ENCODE assay signal across 23 mouse cellular contexts in the genomic region with DNA sequence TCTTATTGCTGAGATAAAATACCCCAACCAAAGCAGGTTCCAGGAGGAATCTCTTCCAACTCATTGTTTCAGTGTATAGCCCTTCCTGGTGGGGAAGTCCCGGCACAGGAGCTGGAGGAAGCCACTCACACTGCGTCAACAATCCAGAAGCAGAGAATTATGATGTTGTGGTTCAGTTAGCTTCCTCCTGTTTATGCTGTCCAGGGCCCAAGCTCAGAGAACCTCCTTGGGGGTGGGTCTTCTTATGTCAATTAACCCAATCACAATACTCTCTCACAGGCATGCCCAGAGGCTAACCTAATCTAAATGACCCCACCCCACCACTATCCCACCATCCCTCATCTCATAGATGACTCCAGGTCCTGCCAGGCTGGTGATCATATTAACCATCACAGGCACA.
DNase-seq lines count a peak whose midpoint lies in the region; ATAC-seq and TF ChIP-seq lines count a peak whose summit lies in the region.
"Had no signal": no experiment of that assay in that cellular context is flagged by ENCODE, and none has a peak within 500 bp of the region (broad histone marks: within the 10 kb centered on the region; RNA-seq: fewer than 3 reads in every experiment).

No protein-coding gene starts in this region.

- TF ChIP-seq CTCF in midbrain, postnatal 0 days (IDR thresholded peaks at IDR 0.05): no peak
- TF ChIP-seq CTCF in kidney, adult 2 months (conservative IDR thresholded peaks at IDR 0.05; ENCODE audit: insufficient read depth, insufficient read length, low read depth, low read length): no peak

- no peak overlapping the region for H3K27ac ChIP-seq in heart, embryonic 16.5 days (ENCODE audit: low read length)
- H3K27ac ChIP-seq in midbrain, embryonic 12.5 days (replicated peaks): peak overlapping the region; percentile 15; the same call in 1 of the 2 replicates
- no peak overlapping the region for H3K27ac ChIP-seq in midbrain, postnatal 0 days (ENCODE audit: low read depth, low read length)
- H3K27ac ChIP-seq in midbrain, embryonic 15.5 days: peak overlapping the region; percentile 79; the same call in 1 of the 2 replicates
- no peak overlapping the region for H3K27ac ChIP-seq in kidney, adult 2 months (ENCODE audit: insufficient read depth, low read depth, low read length)
- H3K27ac ChIP-seq: heart, embryonic 15.5 days; limb, embryonic 12.5 days; liver, embryonic 14.5 days had no signal

- no peak for DNase-seq in heart, postnatal 4 days
- DNase-seq in midbrain, postnatal 0 days (ENCODE audit: low spot score): no peak
- DNase-seq in kidney, adult 2 months: no peak
- no peak for DNase-seq in c-Kit-positive CD71-positive TER-119-positive erythroid progenitor cells, embryonic 14.5 days (ENCODE audit: low spot score)
- DNase-seq: adrenal gland, postnatal 14 days; cerebellum, adult 2 months; cerebellum, postnatal 25 days; heart, postnatal 36 days; kidney, adult 9 months; kidney, postnatal 10 days; layer of hippocampus, postnatal 36 days; lung, adult 2 months; lung, postnatal 10 days had no signal

- no peak overlapping the region for H3K4me2 ChIP-seq in heart, embryonic 16.5 days (ENCODE audit: low read depth, low read length)
- no peak overlapping the region for H3K4me2 ChIP-seq in midbrain, embryonic 12.5 days (replicated peaks)
- no peak overlapping the region for H3K4me2 ChIP-seq in midbrain, postnatal 0 days (ENCODE audit: low read depth, low read length, poor library complexity, severe bottlenecking)
- no peak overlapping the region for H3K4me2 ChIP-seq in midbrain, embryonic 15.5 days
- H3K4me2 ChIP-seq: heart, embryonic 15.5 days; limb, embryonic 12.5 days had no signal

- 0 out of 2 replicates have a peak, but pooled peaks have one; percentile 28 for ATAC-seq in heart, embryonic 16.5 days (replicated peaks; ENCODE audit: extremely low read depth, insufficient read depth, low FRiP score)
- no peak for ATAC-seq in midbrain, embryonic 12.5 days (ENCODE audit: low FRiP score, low read depth)
- no peak for ATAC-seq in midbrain, postnatal 0 days (ENCODE audit: low FRiP score)
- peak; percentile 23; the same call in 1 of the 2 replicates for ATAC-seq in granulocyte monocyte progenitor cell, adult 5-6 weeks (replicated peaks; ENCODE audit: poor library complexity, severe bottlenecking)
- no peak for ATAC-seq in midbrain, embryonic 15.5 days (replicated peaks)
- ATAC-seq: CD4-positive, CD25-positive, alpha-beta regulatory T cell, adult 4 months; forebrain, embryonic 16.5 days; intestine, embryonic 16.5 days had no signal

- no peaks in the 10 kb centered on the region for H3K36me3 ChIP-seq in heart, embryonic 16.5 days (ENCODE audit: control insufficient read depth, insufficient read depth)
- 0 out of 2 replicates have a peak, but pooled peaks cover 9% of the 10 kb centered on the region for H3K36me3 ChIP-seq in midbrain, embryonic 12.5 days
- H3K36me3 ChIP-seq in midbrain, postnatal 0 days (ENCODE audit: insufficient read depth, low read length): no peaks in the 10 kb centered on the region; the same call in 1 of the 2 replicates
- no peaks in the 10 kb centered on the region for H3K36me3 ChIP-seq in midbrain, embryonic 15.5 days (replicated peaks)
- no peaks in the 10 kb centered on the region for H3K36me3 ChIP-seq in kidney, adult 2 months (ENCODE audit: control insufficient read depth, insufficient read depth, low read length)
- H3K36me3 ChIP-seq: heart, embryonic 15.5 days; limb, embryonic 12.5 days had no signal

- H3K4me1 ChIP-seq in heart, embryonic 16.5 days (ENCODE audit: control insufficient read depth, insufficient read depth, low read length): peaks cover 2% of the 10 kb centered on the region; the same call in 1 of the 2 replicates
- H3K4me1 ChIP-seq in midbrain, embryonic 12.5 days: peaks cover 14% of the 10 kb centered on the region
- 0 out of 2 replicates have a peak, but pooled peaks cover 3% of the 10 kb centered on the region for H3K4me1 ChIP-seq in midbrain, postnatal 0 days (ENCODE audit: insufficient read depth, low read length)
- peaks cover 11% of the 10 kb centered on the region; the same call in 1 of the 2 replicates for H3K4me1 ChIP-seq in midbrain, embryonic 15.5 days
- no peaks in the 10 kb centered on the region for H3K4me1 ChIP-seq in kidney, adult 2 months (ENCODE audit: control insufficient read depth, insufficient read depth, low read length)

- WGBS in heart, embryonic 16.5 days: 68% methylated on average over 2 of the region's 2 CpGs
- WGBS in midbrain, embryonic 12.5 days: 73% methylated on average over 2 of the region's 2 CpGs
- 66% methylated on average over 2 of the region's 2 CpGs for WGBS in midbrain, postnatal 0 days
- WGBS in midbrain, embryonic 15.5 days: 77% methylated on average over 2 of the region's 2 CpGs
- WGBS in kidney, adult 2 months: 49% methylated on average over 2 of the region's 2 CpGs

- H3K4me3 ChIP-seq in heart, embryonic 16.5 days (ENCODE audit: low read length): no peak overlapping the region
- no peak overlapping the region for H3K4me3 ChIP-seq in midbrain, embryonic 12.5 days
- no peak overlapping the region for H3K4me3 ChIP-seq in midbrain, postnatal 0 days (ENCODE audit: low read depth, low read length)
- no peak overlapping the region for H3K4me3 ChIP-seq in midbrain, embryonic 15.5 days
- H3K4me3 ChIP-seq in kidney, adult 2 months (ENCODE audit: insufficient read depth, low read depth, low read length): no peak overlapping the region
- H3K4me3 ChIP-seq: heart, embryonic 15.5 days; limb, embryonic 12.5 days had no signal

- no peaks in the 10 kb centered on the region for H3K9me3 ChIP-seq in heart, embryonic 16.5 days (replicated peaks; ENCODE audit: control insufficient read depth, low read length)
- no peaks in the 10 kb centered on the region for H3K9me3 ChIP-seq in midbrain, embryonic 12.5 days
- H3K9me3 ChIP-seq in midbrain, postnatal 0 days (ENCODE audit: low read length): no peaks in the 10 kb centered on the region
- H3K9me3 ChIP-seq in midbrain, embryonic 15.5 days: no peaks in the 10 kb centered on the region
- H3K9me3 ChIP-seq: heart, embryonic 15.5 days; limb, embryonic 12.5 days had no signal

- no peaks in the 10 kb centered on the region for H3K27me3 ChIP-seq in heart, embryonic 16.5 days (ENCODE audit: control insufficient read depth, insufficient read depth, low read length)
- H3K27me3 ChIP-seq in midbrain, embryonic 12.5 days: peaks cover 5% of the 10 kb centered on the region; the same call in 1 of the 2 replicates
- H3K27me3 ChIP-seq in midbrain, postnatal 0 days (ENCODE audit: insufficient read depth, low read length): no peaks in the 10 kb centered on the region
- 0 out of 2 replicates have a peak, but pooled peaks cover 3% of the 10 kb centered on the region for H3K27me3 ChIP-seq in midbrain, embryonic 15.5 days (replicated peaks)
- H3K27me3 ChIP-seq in kidney, adult 2 months (replicated peaks; ENCODE audit: control insufficient read depth, insufficient read depth, low read length): no peaks in the 10 kb centered on the region
- H3K27me3 ChIP-seq: heart, embryonic 15.5 days; limb, embryonic 12.5 days had no signal

- no peak for TF ChIP-seq POLR2A in kidney, adult 2 months (IDR thresholded peaks at IDR 0.05; ENCODE audit: low read depth, low read length)

- H3K9ac ChIP-seq in heart, embryonic 16.5 days (ENCODE audit: low read length): no peak overlapping the region
- H3K9ac ChIP-seq in midbrain, embryonic 12.5 days (replicated peaks): no peak overlapping the region
- no peak overlapping the region for H3K9ac ChIP-seq in midbrain, postnatal 0 days (replicated peaks; ENCODE audit: low read length, poor library complexity, severe bottlenecking)
- no peak overlapping the region for H3K9ac ChIP-seq in midbrain, embryonic 15.5 days
- H3K9ac ChIP-seq: heart, embryonic 15.5 days; limb, embryonic 12.5 days; liver, embryonic 14.5 days had no signal

Comparison
In these comparisons a context has a peak if more than half of its experiments do, and no peak if none do; other contexts are left out.
1. H3K27ac ChIP-seq: peak in midbrain, embryonic 12.5 days (single experiment) and midbrain, embryonic 15.5 days (single experiment); none in heart, embryonic 16.5 days (single experiment), midbrain, postnatal 0 days (single experiment) and kidney, adult 2 months (single experiment).
2. ATAC-seq: peak in heart, embryonic 16.5 days (single experiment) and granulocyte monocyte progenitor cell, adult 5-6 weeks (single experiment); none in midbrain, embryonic 12.5 days (single experiment), midbrain, postnatal 0 days (single experiment) and midbrain, embryonic 15.5 days (single experiment).